Mouse (Mus musculus): ENCODE measurements around the gene Arsg. TPM values are rescaled to one million over a fixed set of nuclear protein-coding genes. Genes with fewer than 3 reads are reported as not detected.
"Not testable (repeated sequence)": the region's sequence is repeated elsewhere in the genome, so short reads cannot be mapped to it uniquely, and the experiment has no call there.

Gene Arsg
- polyA plus RNA-seq, 1 experiment, result 3.9 TPM

- no peaks in the 10 kb centered on the region for H3K4me1 ChIP-seq (ENCODE audit: control insufficient read depth, insufficient read depth, low read length)
- no peak overlapping the region for H3K4me3 ChIP-seq (ENCODE audit: insufficient read depth, low read length)
- no peak for TF ChIP-seq POLR2A (IDR thresholded peaks at IDR 0.05; ENCODE audit: low read depth, low read length)
- no peak for TF ChIP-seq CTCF (IDR thresholded peaks at IDR 0.05; ENCODE audit: borderline replicate concordance, insufficient read depth, low read length)
- no peak overlapping the region for H3K27ac ChIP-seq (ENCODE audit: insufficient read depth, low read length)
Measured at GRCm38 (mm10) chr11:109476653-109477052, 3.5 kb downstream of the Arsg start.

GRCm38 (mm10) chr11:109477606-109478380 is 4.6 kb downstream of the Arsg start:
- TF ChIP-seq CTCF (IDR thresholded peaks at IDR 0.05; ENCODE audit: borderline replicate concordance, insufficient read depth, low read length), result no peak
- no peak for TF ChIP-seq POLR2A (IDR thresholded peaks at IDR 0.05; ENCODE audit: low read depth, low read length)
- no peak overlapping the region for H3K27ac ChIP-seq (ENCODE audit: insufficient read depth, low read length)
- H3K4me3 ChIP-seq (ENCODE audit: insufficient read depth, low read length), result no peak overlapping the region
- no peaks in the 10 kb centered on the region for H3K4me1 ChIP-seq (ENCODE audit: control insufficient read depth, insufficient read depth, low read length)

GRCm38 (mm10) chr11:109479575-109480285 is 6.6 kb downstream of the Arsg start:
- H3K27ac ChIP-seq (ENCODE audit: insufficient read depth, low read length), result no peak overlapping the region
- no peak overlapping the region for H3K4me3 ChIP-seq (ENCODE audit: insufficient read depth, low read length)
- no peaks in the 10 kb centered on the region for H3K4me1 ChIP-seq (ENCODE audit: control insufficient read depth, insufficient read depth, low read length)
- TF ChIP-seq CTCF (IDR thresholded peaks at IDR 0.05; ENCODE audit: borderline replicate concordance, insufficient read depth, low read length) (no peak), POLR2A (IDR thresholded peaks at IDR 0.05; ENCODE audit: low read depth, low read length) (no peak)

- no peak for TF ChIP-seq POLR2A (IDR thresholded peaks at IDR 0.05; ENCODE audit: low read depth, low read length)
- TF ChIP-seq CTCF (IDR thresholded peaks at IDR 0.05; ENCODE audit: borderline replicate concordance, insufficient read depth, low read length), result no peak
- Histone ChIP-seq H3K4me3 (ENCODE audit: insufficient read depth, low read length) (no peak overlapping the region), H3K27ac (ENCODE audit: insufficient read depth, low read length) (no peak overlapping the region), H3K4me1 (ENCODE audit: control insufficient read depth, insufficient read depth, low read length) (no peaks in the 10 kb centered on the region)
Measured at GRCm38 (mm10) chr11:109480440-109480839, 7.3 kb downstream of the Arsg start.

GRCm38 (mm10) chr11:109485398-109486045 is 12.3 kb downstream of the Arsg start:
- TF ChIP-seq POLR2A (IDR thresholded peaks at IDR 0.05; ENCODE audit: low read depth, low read length) (no peak), CTCF (IDR thresholded peaks at IDR 0.05; ENCODE audit: borderline replicate concordance, insufficient read depth, low read length) (no peak)
- H3K27ac ChIP-seq (ENCODE audit: insufficient read depth, low read length), result no peak overlapping the region
- H3K4me1 ChIP-seq (ENCODE audit: control insufficient read depth, insufficient read depth, low read length), result no peaks in the 10 kb centered on the region
- H3K4me3 ChIP-seq (ENCODE audit: insufficient read depth, low read length), result no peak overlapping the region

GRCm38 (mm10) chr11:109487111-109487510 is 13.9 kb downstream of the Arsg start:
- no peak for TF ChIP-seq CTCF (IDR thresholded peaks at IDR 0.05; ENCODE audit: borderline replicate concordance, insufficient read depth, low read length)
- TF ChIP-seq POLR2A (IDR thresholded peaks at IDR 0.05; ENCODE audit: low read depth, low read length), result no peak
- no peak overlapping the region for H3K4me3 ChIP-seq (ENCODE audit: insufficient read depth, low read length)
- H3K4me1 ChIP-seq (ENCODE audit: control insufficient read depth, insufficient read depth, low read length), result no peaks in the 10 kb centered on the region
- H3K27ac ChIP-seq (ENCODE audit: insufficient read depth, low read length), result no peak overlapping the region

GRCm38 (mm10) chr11:109487991-109488684 is 15.0 kb downstream of the Arsg start:
- Histone ChIP-seq H3K4me1 (ENCODE audit: control insufficient read depth, insufficient read depth, low read length) (no peaks in the 10 kb centered on the region), H3K27ac (ENCODE audit: insufficient read depth, low read length) (no peak overlapping the region), H3K4me3 (ENCODE audit: insufficient read depth, low read length) (no peak overlapping the region)
- no peak for TF ChIP-seq POLR2A (IDR thresholded peaks at IDR 0.05; ENCODE audit: low read depth, low read length)
- TF ChIP-seq CTCF (IDR thresholded peaks at IDR 0.05; ENCODE audit: borderline replicate concordance, insufficient read depth, low read length), result no peak

GRCm38 (mm10) chr11:109489763-109490162 is 16.6 kb downstream of the Arsg start:
- Histone ChIP-seq H3K4me3 (ENCODE audit: insufficient read depth, low read length) (no peak overlapping the region), H3K27ac (ENCODE audit: insufficient read depth, low read length) (no peak overlapping the region), H3K4me1 (ENCODE audit: control insufficient read depth, insufficient read depth, low read length) (no peaks in the 10 kb centered on the region)
- TF ChIP-seq POLR2A (IDR thresholded peaks at IDR 0.05; ENCODE audit: low read depth, low read length) (no peak), CTCF (IDR thresholded peaks at IDR 0.05; ENCODE audit: borderline replicate concordance, insufficient read depth, low read length) (no peak)

- Histone ChIP-seq H3K4me1 (ENCODE audit: control insufficient read depth, insufficient read depth, low read length) (no peaks in the 10 kb centered on the region), H3K27ac (ENCODE audit: insufficient read depth, low read length) (no peak overlapping the region), H3K4me3 (ENCODE audit: insufficient read depth, low read length) (no peak overlapping the region)
- TF ChIP-seq POLR2A (IDR thresholded peaks at IDR 0.05; ENCODE audit: low read depth, low read length), result no peak
- no peak for TF ChIP-seq CTCF (IDR thresholded peaks at IDR 0.05; ENCODE audit: borderline replicate concordance, insufficient read depth, low read length)
Measured at GRCm38 (mm10) chr11:109491844-109492243, 18.7 kb downstream of the Arsg start.

GRCm38 (mm10) chr11:109492847-109493464 is 19.8 kb downstream of the Arsg start:
- H3K27ac ChIP-seq (ENCODE audit: insufficient read depth, low read length); H3K4me3 ChIP-seq (ENCODE audit: insufficient read depth, low read length); H3K4me1 ChIP-seq (ENCODE audit: control insufficient read depth, insufficient read depth, low read length): not testable (repeated sequence)

Data from embryonic fibroblast, embryonic 13.5 days (primary cell).